Mouse (Mus musculus): Measurements from ENCODE around the gene Apbb1.

DNA sequence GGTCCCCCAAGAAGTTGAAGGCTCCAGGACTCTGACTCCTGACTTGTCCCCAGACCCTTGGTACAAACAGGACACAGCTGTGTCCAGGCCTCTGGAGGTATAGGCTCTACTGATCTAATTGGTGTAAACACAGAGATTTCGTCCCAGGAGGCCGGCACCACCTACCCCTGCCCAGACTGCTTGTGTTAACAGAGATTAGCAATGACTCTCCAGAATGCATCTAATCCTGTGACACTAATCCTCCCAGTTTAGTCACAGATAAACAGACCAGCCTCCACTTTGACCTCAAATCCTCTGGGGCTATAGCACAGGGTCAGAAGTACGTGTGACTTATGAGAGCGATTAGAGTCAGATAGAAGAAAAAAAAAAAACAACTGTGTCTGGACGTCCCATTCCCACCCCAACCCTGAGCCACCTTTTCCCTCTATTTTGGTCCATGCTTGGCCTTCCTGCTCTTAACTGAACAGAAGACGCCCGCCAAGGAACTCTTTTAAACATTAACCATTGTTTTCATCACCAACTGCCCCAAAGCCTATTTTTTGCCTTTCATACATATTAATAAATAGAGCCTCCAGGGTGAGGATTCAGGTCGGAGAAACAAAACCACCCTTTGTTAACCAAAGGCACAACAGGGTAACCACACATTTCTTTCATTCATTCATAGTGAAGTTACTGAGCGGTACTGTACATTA, 64.6 kb downstream of the Apbb1 start:
- no peak for TF ChIP-seq CTCF (IDR thresholded peaks at IDR 0.05; ENCODE audit: control insufficient read depth, insufficient read depth, insufficient read length)
- TF ChIP-seq MAX (IDR thresholded peaks at IDR 0.05) = no peak

Measured in C2C12 (cell line).